Mouse (Mus musculus): ENCODE data around the gene Pdlim3. TPM values are rescaled to one million over a fixed set of nuclear protein-coding genes. Genes with fewer than 3 reads are reported as not detected.

Pdlim3 gene
- polyA plus RNA-seq, 1 experiment: 3.8 TPM

DNA sequence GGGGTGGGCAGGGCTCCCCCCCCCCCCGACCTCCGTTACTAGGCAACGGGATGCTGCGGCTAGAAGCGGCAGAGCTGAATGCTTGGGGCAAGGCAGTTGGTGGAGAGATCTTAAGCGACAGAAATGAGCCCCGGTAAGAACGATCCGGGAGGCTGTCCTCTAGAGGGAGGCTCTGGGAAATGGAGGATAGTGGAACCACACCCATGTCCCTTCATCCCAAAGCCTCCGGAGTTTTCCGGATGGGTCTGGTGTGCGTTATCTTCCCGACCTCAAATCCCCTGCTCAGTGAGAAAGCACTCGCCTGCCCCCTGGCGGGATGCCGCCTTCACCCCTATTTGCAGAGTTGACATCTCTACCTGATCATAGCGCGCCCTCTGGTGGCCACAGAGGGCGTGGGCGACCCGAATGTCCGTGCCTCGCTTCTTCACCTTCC lies 49.3 kb downstream of the Pdlim3 start, which contains the start of gene Ccdc110:
Gene Ccdc110 (plus strand): TSS at position 38 of the 433 bp plus-strand sequence.
- Histone ChIP-seq H3K27ac (replicated peaks; ENCODE audit: low read depth, low read length) (no peak within 1 kb of the TSS), H3K4me1 (ENCODE audit: control insufficient read depth, insufficient read depth, insufficient read length, low read length) (no peaks in the 10 kb centered on the region), H3K4me3 (ENCODE audit: insufficient read depth, low read depth, low read length) (no peak within 1 kb of the TSS)

DNA sequence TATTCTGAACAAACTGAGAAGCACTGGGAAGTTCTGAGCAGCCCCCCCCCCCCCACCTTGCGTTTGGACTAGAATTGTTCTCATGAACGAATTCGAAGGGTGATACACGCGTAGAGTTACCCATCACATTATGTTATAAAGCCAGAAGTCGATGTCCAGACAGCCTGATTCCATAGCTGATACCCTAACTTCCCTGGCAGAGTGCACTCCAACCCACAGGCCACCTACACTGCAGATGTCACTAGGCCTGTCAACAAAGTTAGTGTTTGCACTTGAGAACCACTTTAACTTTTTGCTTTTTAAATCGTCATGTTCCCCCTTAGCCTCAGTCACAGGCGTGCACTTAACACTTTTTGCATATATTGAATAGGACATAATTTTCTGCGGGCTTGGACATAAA lies 51.7 kb downstream of the Pdlim3 start:
- Histone ChIP-seq H3K4me1 (ENCODE audit: control insufficient read depth, insufficient read depth, insufficient read length, low read length) (no peaks in the 10 kb centered on the region), H3K27ac (replicated peaks; ENCODE audit: low read depth, low read length) (no peak overlapping the region), H3K4me3 (ENCODE audit: insufficient read depth, low read depth, low read length) (no peak overlapping the region)

DNA sequence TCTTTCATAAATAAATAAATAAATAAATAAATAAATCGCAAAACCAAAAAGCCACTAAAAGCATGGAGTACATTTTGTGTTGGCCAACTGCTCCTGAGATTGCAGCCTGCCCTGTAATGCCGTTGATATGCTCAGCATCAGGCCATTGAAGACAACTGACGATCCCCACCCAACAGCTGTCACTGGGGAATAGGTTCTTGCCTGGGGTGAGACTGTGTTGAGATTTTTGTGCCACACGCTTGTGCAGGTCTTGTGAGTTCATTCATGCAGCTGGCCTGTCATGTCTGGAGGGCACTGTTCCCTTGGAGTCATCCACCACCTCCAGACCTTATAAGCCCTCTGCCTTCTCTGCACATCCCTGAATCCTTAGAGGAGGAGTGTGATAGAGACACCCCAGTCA lies 61.0 kb downstream of the Pdlim3 start:
- Histone ChIP-seq H3K27ac (replicated peaks; ENCODE audit: low read depth, low read length) (no peak overlapping the region), H3K4me3 (ENCODE audit: insufficient read depth, low read depth, low read length) (no peak overlapping the region), H3K4me1 (ENCODE audit: control insufficient read depth, insufficient read depth, insufficient read length, low read length) (no peaks in the 10 kb centered on the region)

DNA sequence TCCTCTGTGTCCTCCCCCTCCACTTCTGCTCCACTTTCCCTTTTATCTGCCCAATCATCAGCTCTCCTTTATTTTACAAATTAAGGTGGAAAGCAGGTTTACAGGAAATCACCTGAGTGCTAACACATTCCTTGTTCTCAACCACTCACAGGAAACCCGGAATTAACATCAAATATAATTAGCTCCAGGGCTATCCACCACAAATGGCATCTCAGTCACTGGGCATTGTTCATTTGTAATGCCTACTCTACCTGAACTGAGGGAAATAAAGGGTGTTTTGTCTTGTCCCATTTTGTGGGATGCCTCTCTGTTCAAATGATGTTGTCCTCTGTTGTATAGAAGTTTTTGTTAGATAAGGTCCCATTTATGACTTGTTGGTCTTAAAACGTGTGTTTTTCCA lies 65.4 kb downstream of the Pdlim3 start:
- no peaks in the 10 kb centered on the region for H3K4me1 ChIP-seq (ENCODE audit: control insufficient read depth, insufficient read depth, insufficient read length, low read length)
- no peak overlapping the region for H3K4me3 ChIP-seq (ENCODE audit: insufficient read depth, low read depth, low read length)
- no peak overlapping the region for H3K27ac ChIP-seq (replicated peaks; ENCODE audit: low read depth, low read length)

Other genes starting within 250 kb of the Pdlim3 start
- not detected in 2 replicates for gene Ccdc110, start 49.2 kb downstream of the Pdlim3 start, polyA plus RNA-seq (2012; ENCODE audit: insufficient read depth, insufficient read length, missing spikeins)
- gene 1700029J07Rik, start 89.8 kb downstream of the Pdlim3 start, polyA plus RNA-seq (2012; ENCODE audit: insufficient read depth, insufficient read length, missing spikeins): 0.54 and 1.8 TPM in 2 replicates
- gene Ufsp2, start 90.1 kb downstream of the Pdlim3 start, polyA plus RNA-seq (2012; ENCODE audit: insufficient read depth, insufficient read length, missing spikeins): 34.6 and 42.1 TPM in 2 replicates
- gene Lrp2bp, start 113.8 kb downstream of the Pdlim3 start, polyA plus RNA-seq (2012; ENCODE audit: insufficient read depth, insufficient read length, missing spikeins): not detected in 2 replicates
- 2.6 TPM in 1 of 2 replicates, not detected in the other for gene Ankrd37, start 120.2 kb downstream of the Pdlim3 start, polyA plus RNA-seq (2012; ENCODE audit: insufficient read depth, insufficient read length, missing spikeins)